Mouse (Mus musculus) heart, postnatal 4 days (tissue): ENCODE measurements around the gene Olfml2a. TPM values are rescaled to one million over a fixed set of nuclear protein-coding genes. Genes with fewer than 3 reads are reported as not detected.
"Not testable (repeated sequence)": the region's sequence is repeated elsewhere in the genome, so short reads cannot be mapped to it uniquely, and the experiment has no call there.

Experiments
- DNase-seq: peaks from one replicate; pipeline ENCODE4 v3.0.0; 2021
- total RNA-seq, 2 experiments: library from RNA; stranded (reverse); gene quantifications; 2 replicates each; pipeline ENCODE4 v1.2.3; 2021

The Olfml2a gene
- total RNA-seq, 2 experiments from 2014 or later: 18.3 to 18.5 TPM

- no peak for DNase-seq
These were observed 56.2 kb downstream of the Olfml2a start for GRCm38 (mm10) chr2:38987803-38988510.

DNA sequence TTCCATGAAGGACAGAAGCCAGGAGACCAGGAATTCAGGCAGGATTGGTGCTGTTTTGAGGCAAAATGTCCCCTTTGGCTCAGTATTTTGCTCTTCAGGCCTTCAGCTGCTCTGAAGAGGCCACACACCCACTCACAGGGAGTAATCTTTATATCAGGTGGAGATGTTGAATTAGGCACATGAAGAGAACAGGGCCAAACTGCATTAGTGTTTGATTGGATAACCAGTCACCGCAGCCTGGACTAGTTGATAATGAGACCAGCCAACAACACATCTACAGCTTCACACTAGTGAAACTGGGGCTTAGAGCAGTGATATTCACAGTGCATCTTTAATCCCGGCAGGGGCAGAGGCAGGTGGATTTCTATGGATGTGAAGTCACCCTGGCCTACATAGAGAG is 57.2 kb downstream of the Olfml2a start:
- no peak for DNase-seq

GRCm38 (mm10) chr2:38992004-38992403 is 60.2 kb downstream of the Olfml2a start:
- no peak for DNase-seq

- DNase-seq: no peak
These were observed 60.7 kb downstream of the Olfml2a start for GRCm38 (mm10) chr2:38992452-38992851.

GRCm38 (mm10) chr2:38997386-38998374 is 65.9 kb downstream of the Olfml2a start, which contains the start of gene Wdr38:
TSS of gene Wdr38 (plus strand) at chr2:38997476.
- peak; percentile 92 for DNase-seq

- DNase-seq: no peak
These were observed 67.6 kb downstream of the Olfml2a start for GRCm38 (mm10) chr2:38999381-38999780.

- no peak for DNase-seq
These were observed 68.3 kb downstream of the Olfml2a start for GRCm38 (mm10) chr2:38999910-39000586.

DNA sequence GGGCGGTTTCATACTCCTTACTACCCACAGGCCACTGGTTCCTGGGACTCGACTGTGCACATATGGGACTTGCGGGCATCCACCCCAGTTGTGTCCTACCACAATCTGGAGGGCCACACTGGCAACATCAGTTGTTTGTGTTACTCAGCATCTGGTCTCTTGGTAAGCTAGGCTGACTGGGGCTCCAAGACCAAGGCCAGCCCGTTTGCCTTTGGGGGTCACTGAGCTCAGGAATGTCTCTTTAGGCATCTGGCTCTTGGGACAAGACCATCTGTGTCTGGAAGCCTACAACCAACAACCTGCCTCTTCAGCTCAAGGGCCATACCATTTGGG is 68.8 kb downstream of the Olfml2a start:
- DNase-seq: no peak

DNA sequence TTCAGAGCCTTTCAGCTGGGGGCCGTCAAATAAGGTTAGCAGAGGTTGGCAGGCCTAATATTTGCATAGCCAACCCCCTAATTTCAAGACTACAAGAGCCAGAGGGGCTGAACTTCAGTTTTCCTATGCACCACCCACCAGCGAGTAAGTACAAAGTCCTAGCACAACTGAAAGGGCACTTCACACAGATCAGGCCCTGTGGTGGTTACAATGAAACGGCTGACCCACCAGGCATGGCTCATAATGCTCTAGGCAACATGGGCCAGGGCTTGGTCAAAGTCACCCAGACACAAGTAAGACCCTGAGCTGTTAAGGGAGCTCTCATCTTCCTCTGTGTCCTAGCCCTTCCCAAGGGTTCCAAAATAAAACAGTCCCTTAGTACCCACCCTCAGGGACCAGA is 70.1 kb downstream of the Olfml2a start:
- no peak for DNase-seq

DNA sequence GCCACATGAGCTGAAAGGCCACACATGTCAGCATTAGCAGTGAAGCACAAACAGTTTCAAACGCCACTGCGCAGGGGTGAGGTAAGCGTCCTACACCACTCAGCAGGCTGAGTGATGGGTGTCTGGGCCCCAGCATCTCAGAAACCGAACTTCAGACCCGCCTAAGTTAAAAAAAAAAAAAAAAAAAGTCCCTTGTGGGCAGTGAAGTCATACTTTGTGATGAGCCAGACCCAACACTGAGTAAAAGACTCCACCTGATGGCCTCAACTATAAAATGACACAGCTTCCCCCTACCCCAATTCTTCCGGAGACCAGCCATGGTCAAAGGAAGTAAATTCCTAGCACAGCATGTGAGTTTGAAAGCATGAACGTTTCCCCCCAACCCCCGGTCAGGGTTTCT is 71.3 kb downstream of the Olfml2a start:
- DNase-seq: no peak

DNA sequence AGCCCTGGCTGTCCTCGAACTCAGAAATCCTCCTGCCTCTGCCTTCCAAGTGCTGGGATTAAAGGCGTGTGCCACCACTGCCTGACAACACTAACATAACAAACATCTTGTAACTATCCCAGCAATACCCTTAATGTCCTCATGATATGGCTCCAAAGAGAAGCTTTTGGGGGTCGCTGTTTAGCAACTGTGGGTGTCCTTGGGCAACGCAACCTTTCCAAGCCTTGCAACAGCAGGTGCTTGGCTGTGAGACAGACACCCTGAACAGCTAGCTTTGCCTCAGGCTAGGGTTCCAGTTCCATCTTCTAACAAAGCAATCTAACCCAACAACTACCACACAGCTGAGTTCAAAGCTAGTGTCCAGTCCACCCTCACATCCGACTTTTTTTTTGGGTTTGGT is 71.7 kb downstream of the Olfml2a start:
- DNase-seq: no peak

GRCm38 (mm10) chr2:39004372-39004771 is 72.6 kb downstream of the Olfml2a start:
- peak; percentile 36 for DNase-seq

DNA sequence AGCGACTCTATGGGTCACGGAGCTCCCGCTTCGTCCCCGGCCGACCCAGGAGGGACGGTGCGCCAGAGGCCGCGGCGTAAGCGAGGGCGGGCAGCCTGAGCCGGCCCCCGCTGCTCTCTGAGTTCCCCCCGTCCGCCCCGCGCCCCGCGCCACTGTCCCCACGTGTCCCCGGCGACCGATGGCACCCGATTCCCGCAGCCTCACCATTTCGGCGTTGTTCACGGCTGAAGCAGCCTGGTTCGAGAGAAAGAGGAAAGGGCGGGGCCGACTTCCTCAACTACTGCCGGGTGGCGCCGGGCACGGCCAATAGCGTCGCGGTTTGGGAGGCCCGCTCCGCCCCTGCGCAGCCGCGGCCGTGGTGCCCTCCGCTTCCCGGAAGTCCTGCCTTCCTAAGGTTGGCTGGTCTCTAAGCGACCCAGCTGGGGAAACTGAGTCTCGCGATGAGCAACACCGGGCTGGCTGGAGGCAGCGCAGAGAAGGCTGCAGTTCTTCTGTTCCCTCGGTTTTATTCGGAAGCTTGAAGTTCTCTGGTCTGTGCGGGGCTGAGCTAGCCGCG is 73.2 kb downstream of the Olfml2a start, which contains the start of gene Arpc5l:
TSS of gene Arpc5l (plus strand) at position 469 of the 556 bp plus-strand sequence.
- peak; percentile 93 for DNase-seq

DNA sequence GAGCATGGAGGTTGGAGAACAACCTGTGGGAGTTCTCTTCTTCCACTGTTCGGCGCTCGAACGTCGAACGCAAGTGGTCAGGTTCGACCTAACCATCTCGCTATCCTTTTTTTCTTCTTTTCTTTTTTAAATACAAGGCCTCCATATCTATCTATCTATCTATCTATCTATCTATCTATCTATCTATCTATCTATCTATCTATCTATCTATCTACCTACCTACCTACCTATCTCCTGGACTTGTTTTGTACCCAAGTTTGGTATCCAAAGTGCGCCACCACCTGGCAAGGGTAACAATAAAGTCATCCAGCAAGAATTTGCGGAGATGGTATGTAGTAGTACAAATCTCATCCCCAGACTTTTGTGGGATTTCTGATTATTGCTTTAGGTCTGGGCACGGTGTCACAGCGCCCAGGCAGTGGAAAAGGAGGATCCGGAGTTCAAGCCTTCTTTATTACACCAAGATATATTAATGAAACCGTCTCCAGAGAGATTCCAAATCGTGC is 73.8 kb downstream of the Olfml2a start, which contains the start of gene Rpl35:
TSS of gene Rpl35 (minus strand) at position 51 of the 506 bp plus-strand sequence.
- DNase-seq: peak; percentile 41

DNA sequence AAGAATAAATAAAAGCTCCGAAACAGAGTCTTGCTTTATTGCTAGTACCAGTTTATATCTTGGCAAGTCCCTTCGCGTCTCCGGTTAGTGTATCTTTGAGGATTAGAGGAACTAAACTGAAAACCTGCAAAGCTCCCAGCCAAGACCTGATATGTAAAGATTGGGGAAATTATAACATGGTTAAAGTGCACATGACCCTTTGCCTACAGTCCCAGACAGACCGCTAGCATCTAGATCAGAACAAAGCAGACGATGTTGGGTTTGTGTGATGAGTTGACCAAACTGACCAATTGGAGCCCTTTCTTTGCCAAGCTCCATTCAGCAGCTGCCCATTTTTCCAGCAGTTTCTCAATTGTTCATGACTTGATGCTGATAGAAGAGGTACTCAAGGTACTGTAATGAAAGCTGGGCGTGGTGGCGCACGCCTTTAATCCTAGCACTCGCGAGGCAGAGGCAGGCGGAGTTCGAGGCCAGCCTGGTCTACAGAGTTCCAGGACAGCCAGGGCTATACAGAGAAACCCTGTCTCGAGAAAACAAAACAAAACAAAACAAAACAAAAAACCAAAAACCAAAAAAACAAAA is 74.5 kb downstream of the Olfml2a start:
- no peak for DNase-seq

DNA sequence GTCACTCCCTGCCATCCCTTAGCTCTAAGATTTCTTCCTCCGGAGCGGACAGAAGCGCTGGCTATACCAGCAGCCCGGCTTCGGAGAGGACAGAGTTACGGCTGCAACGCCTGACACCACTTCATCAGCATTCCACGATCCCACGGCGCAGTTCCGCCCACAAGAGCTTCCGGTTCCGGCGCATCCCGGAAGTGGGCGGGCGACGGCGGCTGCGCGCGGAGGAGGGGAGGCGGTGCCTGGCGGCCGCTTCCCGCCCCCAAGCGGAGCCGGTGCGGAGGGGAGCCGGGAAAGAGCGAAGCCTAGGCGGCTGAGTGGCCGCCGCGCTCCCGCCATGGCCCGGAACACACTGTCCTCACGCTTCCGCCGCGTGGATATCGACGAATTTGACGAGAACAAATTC is 76.1 kb downstream of the Olfml2a start:
- peak; percentile 96 for DNase-seq

DNA sequence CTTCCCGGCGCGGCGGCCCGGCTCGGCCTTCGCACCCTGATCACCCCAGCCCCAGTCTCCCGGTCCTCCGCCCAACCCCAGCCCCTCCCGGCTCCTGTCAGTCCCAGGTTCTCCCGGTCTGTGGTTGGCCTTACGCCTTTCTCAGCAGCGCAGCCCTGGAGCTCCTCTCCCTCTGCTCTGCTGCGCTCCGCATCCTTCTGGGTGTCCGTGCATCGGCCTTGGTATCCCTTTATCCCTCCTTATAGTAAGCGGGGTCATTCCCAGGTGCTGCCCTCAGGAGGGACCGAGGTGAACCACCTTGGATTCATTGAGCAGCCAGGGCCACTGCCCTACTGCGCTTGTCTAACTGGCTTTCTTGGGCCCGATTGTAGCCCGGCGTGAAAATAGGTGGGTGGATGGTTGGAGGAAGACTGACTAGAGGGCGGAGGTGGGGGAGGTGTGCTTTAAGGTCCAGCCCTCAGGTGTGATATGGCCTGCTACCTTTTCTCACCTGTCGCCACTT is 76.6 kb downstream of the Olfml2a start:
- DNase-seq: no peak

DNA sequence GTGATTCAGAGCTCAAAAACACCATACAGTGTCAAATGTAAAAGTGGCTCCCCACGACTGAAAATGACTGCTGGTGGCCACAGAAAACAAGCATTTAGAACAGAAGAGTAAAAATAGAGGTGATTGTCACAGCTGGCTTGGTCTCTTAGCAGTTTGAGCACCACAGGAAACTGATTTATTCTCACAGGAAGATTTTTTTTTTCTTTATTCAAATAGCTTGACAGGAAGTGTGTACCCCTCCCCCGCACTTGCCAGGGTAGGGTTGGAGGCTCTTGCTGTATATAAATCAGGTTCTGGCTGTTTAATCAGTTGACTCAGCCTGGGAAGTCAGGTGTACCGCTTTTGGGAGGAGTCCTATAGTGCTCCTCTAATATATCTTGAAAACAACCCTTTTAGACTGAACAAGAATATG is 77.2 kb downstream of the Olfml2a start:
- DNase-seq: peak; percentile 53

GRCm38 (mm10) chr2:39010144-39010543 is 78.4 kb downstream of the Olfml2a start:
- DNase-seq: not testable (repeated sequence)

DNA sequence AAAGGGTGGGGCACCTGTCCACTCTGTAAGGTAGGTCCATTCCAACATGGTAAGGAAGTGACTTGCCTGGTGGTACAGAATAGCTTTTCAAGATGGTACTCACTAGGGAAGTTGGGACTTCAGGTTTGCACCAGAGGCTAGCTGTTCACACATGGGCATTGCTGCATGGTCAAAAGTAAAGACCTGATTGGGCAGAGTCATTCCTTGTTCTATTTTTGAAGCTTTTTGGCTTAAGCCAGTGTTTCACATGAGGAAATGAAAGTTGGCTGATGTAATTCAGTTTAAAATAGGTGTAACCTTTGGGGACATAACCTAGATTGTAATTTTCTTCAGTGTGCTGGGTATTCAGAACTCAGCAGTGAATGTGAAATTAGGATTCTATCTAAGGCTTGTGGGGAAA is 79.5 kb downstream of the Olfml2a start:
- no peak for DNase-seq

GRCm38 (mm10) chr2:39011971-39012370 is 80.2 kb downstream of the Olfml2a start:
- DNase-seq: no peak
